Mouse (Mus musculus) testis, adult 2 months (tissue): ENCODE measurements around the gene Xpo6.

Experiments
- CTCF ChIP-seq: fragments of 200-500 bp; IDR thresholded peaks from 2 replicates; pipeline ENCODE4 v1.5.1; 2012; ENCODE audit warnings: low read depth, mild to moderate bottlenecking, inconsistent platforms, low read length, moderate library complexity; ENCODE audit not compliant: control insufficient read depth, insufficient read depth, insufficient replicate concordance
- POLR2A ChIP-seq: fragments of 200-500 bp; IDR thresholded peaks from 2 replicates; pipeline ENCODE4 v1.6.1; 2012; ENCODE audit warnings: low read depth, mild to moderate bottlenecking, inconsistent platforms, low read length, moderate library complexity; ENCODE audit not compliant: control insufficient read depth

GRCm38 (mm10) chr7:126096596-126096995 lies 103.7 kb downstream of the Xpo6 start:
- TF ChIP-seq CTCF: no peak
- TF ChIP-seq POLR2A: no peak
